Mouse (Mus musculus): ENCODE results near the gene Ncor2.

The Ncor2 gene

DNA sequence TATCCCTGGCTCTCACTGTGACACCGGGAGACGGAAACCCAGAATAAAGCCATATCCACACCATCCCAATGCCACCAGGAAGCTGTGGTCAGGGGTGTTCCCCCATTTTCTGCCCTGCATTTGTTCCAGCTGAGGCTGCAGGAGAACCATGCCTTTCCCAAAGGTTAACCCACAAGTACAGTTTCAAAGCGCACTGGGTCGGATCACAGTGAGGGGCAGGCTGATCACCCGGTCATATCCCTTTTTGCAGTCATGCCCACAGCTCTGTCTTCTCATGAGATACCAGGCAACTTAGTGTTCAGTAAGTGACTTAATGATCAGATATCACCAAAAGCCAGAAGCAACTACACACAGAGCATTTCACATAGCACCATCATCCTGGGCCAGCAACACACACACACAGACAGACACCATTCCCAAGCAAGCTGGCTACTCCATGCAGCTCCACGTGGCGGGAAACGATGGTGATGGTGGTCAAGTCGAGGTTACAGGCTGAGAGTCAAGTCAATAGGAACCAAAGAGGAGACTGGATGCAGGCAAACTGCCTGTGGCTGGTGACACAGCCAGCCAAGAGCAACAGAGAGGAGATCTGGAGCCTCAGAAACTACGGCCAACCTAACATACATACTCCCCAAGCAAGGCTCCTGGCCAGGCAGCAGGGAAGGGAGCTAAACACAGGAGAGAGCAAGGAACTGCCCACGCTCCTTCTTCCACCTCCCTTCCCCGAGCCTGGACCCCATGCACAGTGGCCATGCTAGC lies 35.7 kb downstream of the Ncor2 start:
- no peak for DNase-seq

DNA sequence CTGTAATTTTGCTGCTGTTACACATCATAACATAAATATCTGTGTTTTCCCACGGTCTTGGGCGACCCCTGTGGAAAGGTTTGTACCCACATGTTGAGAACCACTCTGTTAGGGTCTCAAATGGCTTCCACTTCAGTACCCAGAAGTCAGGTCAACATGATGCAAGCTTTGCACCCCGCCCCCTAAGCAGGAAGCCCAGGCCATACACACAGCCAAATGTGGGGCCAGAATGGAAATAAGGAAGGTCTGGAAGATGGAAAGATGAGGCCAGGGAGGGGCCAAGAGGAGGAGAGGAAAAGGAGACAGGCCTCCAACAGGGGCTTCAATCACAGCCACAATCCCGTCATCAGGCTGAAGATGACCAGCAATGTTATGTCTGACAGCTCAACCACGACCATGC lies 37.1 kb downstream of the Ncor2 start:
- no peak for DNase-seq

DNA sequence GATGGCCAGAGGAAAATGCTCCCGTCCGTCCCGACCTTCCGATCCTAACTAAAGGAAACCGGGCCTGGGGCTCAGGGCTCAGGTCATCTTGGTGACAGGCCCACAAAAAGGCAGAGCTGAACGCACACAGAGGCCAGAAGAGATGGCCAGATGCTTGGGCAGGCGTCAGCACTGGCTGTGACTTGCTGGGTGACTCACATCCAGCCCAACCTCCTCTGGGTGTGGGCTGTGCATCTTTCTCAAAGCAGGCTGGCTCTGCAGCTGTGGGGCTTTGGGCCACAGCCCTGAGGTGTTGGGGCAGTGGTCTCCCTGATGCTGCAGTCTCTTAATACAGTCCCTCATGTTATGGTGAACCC lies 37.5 kb downstream of the Ncor2 start:
- DNase-seq = peak; percentile 82

GRCm38 (mm10) chr5:125140832-125141524 lies 38.0 kb downstream of the Ncor2 start:
- DNase-seq = peak; percentile 99

DNA sequence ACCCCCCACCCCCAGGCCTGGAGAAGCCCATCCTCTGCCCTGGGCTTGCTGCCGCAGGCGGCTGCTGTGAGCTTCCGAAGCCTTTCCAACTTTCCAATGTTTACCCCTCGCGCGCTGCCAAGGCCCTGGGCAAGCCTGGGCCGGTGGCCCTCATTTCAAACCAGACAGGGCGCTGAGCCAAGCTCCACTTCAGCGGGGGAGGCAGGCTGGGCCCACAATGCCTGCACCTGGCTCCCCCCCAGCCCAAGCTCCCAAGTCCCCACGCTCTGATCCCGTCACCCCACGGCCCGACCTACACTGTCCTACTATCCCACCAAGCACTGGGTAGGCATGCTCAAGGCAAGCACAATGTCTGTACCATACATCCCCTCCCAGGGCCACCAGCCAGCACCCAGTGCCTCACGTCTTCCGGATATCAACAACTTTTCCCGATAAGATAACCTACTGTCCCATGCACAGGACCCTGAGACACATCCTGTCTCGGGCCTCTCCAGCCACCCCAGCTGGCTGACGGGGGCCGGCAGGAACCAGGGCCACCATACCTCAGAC lies 38.8 kb downstream of the Ncor2 start:
- DNase-seq = peak; percentile 82

- DNase-seq = no peak
Observed at GRCm38 (mm10) chr5:125139669-125140068, 39.4 kb downstream of the Ncor2 start.

DNA sequence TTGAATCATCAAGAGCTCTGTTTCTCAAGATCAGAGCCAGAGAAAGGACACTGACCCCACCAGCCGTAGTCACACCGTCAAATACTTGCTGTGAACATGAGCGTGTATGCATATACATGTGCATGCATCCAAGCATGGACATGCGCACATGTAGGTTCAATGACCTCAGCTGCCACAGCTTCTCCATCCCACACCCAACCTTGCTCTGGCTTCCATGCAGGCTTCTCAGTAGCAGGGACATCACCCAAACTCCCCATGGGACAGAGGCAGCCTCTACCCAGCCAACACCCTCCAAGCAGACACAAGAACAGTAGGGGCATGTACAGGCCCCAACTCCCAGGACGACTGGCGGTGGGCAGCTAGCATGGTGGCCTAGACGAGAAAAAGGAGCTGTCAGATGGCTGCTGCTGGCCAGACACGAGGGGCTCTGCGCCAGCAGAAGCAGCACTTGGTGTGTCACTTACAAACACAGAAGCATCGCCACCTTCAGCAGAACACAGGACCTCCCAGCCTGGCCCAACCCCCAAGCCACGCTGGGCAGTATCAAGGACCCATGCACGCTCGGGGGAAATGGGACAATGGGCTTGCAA lies 40.1 kb downstream of the Ncor2 start:
- DNase-seq = no peak

DNA sequence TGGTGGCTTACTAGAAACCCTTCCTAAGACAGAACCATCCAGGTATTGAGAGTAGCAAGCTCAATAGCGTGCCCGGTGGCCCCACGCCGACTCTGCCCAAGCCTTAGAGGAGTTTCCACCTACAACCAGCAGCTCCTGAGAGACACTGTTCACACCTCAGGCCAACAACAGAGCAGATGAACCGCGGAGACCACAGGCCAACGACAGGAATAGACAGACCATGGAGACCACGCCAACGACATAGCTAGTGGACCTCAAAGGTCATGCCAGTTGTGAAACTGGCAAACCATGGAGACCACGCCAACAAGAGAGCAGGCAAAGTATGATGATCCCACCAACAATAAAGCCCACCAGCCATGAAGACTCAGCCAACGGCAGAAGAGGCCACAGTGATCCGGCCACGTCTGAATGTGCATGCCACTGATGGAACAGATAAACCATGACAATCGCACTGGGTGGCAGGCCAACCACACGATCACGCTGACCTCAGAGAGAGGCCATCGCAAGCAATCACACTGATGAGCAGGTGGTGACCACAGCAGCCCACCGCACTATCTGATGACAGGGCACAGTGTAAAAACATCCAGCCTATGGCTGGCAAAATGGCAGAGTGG lies 41.2 kb downstream of the Ncor2 start:
- DNase-seq = no peak

DNA sequence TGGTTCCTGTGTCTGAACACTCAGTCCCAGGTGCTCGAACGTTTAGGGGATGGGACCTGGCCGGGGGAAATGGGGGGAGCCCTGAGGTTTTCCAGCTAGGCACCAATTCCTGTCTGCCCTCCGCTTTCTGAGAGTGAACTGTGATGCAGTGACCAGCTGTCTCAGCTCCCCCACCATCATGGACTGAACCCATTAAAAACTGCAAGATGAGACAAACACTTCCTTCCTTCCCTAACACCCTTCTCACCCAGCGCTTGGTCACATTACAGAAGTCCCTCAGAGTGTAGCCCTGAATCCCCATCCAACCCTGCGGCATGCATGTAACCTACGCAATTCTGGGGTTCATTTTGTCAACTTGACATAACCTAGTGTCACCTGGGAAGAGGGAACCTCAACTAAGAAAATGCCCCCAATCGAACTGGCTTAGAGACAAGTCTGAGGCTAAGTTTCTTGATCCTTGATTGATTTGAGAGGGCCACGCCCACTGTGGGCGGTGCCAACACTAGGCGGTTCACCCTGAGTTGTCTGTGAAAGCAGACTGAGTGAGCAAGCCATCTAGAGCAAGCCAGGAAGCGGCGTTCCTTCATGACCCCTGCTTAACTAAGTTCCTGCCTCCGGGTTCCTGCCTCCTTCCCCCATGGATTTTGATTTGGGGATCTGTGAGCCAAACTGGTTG lies 41.9 kb downstream of the Ncor2 start:
- no peak for DNase-seq

GRCm38 (mm10) chr5:125136296-125136995 lies 42.6 kb downstream of the Ncor2 start:
- no peak for DNase-seq

DNA sequence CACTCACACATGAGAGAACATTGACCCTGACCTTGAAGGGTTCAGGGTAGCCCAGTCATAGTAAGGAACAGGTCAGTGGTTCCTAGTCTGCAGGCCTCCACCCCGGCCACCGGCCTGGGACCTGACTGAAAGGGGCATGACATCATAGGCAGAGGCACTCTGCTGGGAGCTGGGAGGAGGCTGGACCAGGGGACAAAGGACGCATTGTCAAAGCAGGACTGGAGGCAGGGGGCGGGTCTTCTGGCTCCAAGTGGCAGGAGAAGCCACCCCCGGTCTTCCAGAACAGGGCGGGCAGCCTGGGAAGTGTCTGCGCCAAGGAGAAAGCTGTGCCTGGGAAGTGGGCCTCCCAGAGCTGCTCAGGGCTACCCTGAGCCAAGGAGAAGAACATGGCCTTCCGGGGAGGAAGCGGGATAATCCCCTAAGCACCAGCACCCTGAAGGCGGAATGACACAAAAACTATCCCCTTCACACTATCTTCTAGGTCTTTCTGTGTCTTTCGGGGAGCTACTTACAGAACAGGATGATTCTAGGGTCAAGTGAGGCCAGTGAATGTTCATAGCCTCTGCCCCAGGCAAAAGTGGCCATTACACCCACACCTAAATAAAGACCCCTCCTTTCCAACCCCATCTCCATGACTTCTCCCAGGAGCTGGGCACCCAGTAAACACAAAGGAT lies 44.1 kb downstream of the Ncor2 start:
- DNase-seq = peak; percentile 82

GRCm38 (mm10) chr5:125134391-125134790 lies 44.6 kb downstream of the Ncor2 start:
- no peak for DNase-seq

DNA sequence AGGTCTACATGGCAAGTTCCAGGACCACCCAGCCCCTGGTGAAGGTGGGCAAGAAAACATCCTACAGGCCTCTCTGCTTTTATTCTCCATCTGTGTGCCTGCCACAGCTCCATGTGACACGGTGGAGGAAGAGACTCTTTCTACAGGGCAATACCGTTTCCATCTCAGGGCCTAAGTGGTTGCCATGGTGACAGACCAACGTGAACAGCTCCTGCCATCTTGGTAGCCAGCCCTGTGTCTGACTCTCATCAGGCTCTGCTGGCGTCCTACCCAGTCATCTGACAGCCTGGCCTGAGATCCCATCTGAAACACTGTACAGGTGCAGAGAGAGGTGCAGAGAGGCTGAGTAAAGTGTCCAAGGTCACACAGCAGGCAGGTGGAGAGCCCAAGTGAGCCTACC lies 45.4 kb downstream of the Ncor2 start:
- no peak for DNase-seq

DNA sequence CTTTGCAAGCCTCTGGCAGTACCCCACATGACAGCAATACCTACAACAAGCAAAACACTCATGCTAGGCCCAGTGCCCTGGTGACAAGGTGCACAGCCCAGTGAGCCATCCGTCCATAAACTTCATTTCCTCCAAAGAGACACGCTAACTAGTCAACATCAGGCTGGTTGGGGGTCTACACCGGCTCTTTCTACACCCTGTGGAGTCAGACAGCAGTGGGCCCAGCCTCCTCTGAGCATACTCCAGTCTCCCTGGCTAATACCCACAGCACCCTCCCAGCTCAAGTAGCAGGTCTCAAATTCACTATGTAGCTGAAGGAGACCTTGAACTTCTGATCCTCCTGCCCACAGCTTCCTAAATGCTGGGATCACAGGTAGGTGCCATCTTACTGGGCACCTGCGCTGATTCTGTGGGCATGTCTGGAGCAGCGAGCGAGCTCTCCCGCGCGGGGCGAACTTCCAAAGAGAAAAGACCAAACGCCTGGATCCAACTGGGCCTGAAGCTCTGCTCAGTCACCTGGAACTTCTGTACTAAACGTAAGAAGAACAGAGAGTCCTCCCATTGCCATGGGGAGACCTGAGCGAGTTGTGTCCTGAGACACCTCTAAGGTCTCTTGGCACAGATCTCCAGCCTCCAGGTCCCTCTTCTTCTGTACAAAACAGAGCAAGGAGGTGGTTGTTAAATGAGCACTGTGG lies 46.3 kb downstream of the Ncor2 start:
- no peak for DNase-seq

- no peak for DNase-seq
Observed at GRCm38 (mm10) chr5:125132069-125132468, 47.0 kb downstream of the Ncor2 start.

DNA sequence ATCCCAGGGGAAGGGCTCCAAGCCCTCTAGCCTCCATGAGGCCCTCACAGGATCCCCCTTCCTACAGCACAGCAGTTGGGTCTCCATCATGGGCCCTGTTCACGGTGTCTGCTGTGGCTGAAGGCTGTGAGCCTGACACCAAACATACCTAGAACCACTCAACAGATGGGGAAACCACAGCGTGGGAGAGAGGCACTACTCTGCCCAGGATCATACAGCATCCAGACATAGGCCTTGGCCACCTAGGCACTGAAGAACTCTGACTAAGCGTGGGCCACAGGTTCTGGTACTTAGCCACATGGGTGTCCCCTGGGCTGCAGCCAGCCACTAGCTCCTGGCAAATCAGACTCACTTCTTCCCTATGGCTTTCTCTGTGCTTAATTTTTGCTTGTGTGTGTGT lies 48.6 kb downstream of the Ncor2 start:
- DNase-seq = peak; percentile 57

- peak; percentile 59 for DNase-seq
Observed at GRCm38 (mm10) chr5:125128939-125129385, 50.1 kb downstream of the Ncor2 start.

DNA sequence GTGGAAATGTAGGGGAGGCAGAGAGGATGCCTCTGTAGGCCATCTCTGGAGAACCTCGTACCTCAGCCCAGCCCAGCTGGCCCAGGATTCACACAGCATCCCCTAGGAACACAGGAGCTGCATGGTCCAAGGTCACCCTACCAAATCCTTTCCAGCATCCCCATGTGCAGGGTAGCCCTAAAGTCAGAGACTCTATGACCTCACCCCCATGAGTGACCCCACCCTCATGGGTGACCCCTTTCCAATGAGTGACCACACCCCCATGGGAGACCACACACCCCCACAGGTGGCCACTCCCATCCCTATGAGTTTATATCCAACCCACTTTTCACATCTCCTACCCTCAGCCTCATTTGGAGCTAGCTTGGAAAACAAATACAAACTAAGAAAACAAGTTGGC lies 51.1 kb downstream of the Ncor2 start:
- no peak for DNase-seq

DNA sequence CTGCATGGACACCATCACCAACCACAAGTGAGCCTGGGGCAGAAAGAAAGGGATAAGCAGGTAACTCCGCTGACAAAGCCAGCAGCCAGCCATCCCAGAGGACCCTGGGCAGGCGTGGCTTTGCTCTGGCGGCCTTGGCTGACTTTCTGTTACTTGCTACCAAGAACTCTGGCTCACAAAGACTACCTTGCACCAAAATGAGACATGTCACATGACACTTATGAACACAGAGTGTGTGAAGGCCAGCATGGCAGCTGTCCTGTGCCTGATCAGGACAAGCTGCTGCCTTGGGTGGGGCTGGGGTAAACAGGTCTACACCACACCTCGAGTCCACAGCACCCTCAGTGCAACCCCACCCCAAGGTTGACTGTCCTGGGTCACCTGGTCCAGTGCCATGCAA lies 51.6 kb downstream of the Ncor2 start:
- DNase-seq = no peak

GRCm38 (mm10) chr5:125125966-125126464 lies 53.0 kb downstream of the Ncor2 start:
- DNase-seq = no peak

DNA sequence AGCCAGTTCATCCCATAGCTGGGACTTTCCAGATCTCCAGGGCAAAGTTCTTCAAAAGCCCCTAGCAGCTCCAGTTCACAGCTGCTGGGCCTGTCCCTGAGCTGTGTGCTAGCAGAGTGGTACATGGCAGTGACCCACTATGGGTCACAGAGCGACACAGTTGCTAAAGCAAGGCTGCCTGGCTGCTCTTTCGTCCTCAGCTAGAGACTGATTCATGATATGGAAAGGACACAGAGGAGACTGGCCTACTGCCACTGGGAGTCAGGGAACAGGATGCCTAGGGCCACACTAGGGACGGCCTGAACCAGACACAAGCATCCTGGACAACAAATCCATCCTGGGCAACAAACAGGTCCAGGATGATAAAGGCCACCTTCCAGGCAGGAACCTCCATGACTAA lies 53.8 kb downstream of the Ncor2 start:
- DNase-seq = no peak
